Mouse (Mus musculus) right cerebral cortex, adult 18-20 months (tissue): Measurements from ENCODE around the gene Oprl1.

ENCODE experiments used
- DNase-seq: peaks from one replicate; pipeline ENCODE4 v3.0.0; 2022; ENCODE audit warnings: mixed read lengths

The Oprl1 gene

GRCm38 (mm10) chr2:181693339-181694280 is 21.2 kb upstream of the Oprl1 start, which contains the start of gene Rgs19:
TSS of gene Rgs19 (minus strand) at chr2:181693977.
- peak; percentile 86 for DNase-seq

- no peak for DNase-seq
Observed at GRCm38 (mm10) chr2:181694581-181694980, 20.2 kb upstream of the Oprl1 start.

GRCm38 (mm10) chr2:181695776-181696175 is 19.0 kb upstream of the Oprl1 start:
- no peak for DNase-seq

DNA sequence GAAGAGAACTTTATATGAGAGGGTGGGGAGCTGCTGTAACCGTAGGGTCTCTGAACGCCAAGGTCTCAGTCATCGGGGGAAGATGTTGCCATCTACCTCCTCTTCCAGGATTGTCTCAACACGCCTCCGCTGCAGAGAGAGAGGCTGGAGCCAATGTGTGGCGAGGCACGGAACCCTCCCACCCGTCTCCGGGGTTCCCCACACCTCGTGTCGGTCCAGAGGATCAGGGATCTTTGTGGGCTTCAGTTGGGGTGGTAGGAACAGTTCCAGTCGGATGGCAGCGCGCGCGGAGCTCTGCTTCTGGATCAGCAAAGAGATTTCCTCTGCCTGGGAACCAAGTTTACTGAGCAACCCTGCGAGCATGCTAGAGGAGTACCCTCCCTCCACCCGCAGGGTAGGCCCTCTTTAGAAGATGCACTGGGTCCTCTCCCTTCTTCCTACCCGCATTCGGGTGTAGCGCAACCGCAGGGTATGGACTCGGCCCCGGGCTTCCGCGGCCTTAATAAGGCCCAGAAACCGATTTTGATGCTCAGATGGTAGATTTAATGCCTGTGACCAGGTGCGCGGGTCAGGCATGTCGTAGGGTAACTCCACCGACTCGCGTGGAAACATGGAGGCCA is 17.9 kb upstream of the Oprl1 start:
- DNase-seq = no peak

DNA sequence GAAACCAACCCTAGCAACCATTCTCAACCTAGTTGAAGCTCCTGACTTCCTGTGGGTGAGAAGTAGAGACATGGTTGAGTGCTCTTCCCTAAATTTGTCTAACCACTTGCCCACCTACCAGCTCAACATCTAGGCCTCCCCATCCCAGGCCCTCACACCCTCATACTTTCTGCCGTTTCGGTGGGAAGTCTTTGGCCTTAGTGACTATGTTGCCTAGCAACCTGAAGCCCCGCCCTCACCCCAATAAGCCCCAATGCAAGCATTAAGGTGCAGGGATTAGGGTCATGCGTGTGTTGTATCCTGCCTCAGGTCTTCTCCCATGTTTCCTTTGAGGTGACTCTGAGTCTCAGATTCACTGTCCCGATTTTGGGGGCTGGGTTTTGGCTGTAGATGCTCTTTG is 16.6 kb upstream of the Oprl1 start, which contains the start of gene Lkaaear1:
Gene Lkaaear1, minus strand, starts transcription at position 202 of the 400 bp plus-strand sequence.
- DNase-seq = no peak

- no peak for DNase-seq
Observed at GRCm38 (mm10) chr2:181706668-181707067, 8.1 kb upstream of the Oprl1 start.

DNA sequence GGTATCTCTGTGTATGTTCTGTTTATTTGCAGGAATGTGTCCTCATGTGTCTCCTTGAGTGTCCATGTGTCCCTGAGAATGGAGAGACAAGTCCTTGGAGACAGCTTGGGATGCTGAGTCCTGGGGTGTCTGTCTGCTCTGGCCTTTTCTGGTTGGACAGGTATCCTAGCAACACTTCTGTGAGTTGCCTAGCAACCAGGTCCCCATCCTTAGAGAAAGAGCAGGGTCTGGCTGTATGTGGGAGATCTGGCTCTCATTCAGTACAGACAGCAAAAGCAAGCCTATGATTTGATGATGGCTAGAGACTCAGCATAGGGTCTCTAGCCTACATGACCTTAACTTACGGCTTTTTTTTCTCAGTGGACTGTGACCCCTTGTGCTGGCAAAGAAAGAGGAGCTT is 1.1 kb upstream of the Oprl1 start:
- DNase-seq = peak; percentile 75

DNA sequence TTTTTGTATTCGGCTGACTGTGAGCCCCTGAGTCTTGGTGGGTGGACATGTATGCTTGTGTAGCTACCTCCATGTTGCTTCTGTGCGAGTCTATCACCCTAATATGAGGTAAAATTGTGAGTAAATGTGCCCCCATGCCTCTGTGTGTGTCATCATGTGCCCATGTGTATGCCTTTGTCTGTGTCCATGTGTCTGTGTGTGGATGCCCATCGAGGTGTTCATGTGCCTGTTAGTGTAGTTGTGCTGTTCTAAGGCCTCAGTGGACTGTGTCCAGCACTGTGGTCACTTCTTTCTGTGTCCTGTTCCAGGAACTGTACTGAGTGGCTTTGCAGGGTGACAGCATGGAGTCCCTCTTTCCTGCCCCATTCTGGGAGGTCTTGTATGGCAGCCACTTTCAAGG is 566 bp downstream of the Oprl1 start:
- DNase-seq = no peak

DNA sequence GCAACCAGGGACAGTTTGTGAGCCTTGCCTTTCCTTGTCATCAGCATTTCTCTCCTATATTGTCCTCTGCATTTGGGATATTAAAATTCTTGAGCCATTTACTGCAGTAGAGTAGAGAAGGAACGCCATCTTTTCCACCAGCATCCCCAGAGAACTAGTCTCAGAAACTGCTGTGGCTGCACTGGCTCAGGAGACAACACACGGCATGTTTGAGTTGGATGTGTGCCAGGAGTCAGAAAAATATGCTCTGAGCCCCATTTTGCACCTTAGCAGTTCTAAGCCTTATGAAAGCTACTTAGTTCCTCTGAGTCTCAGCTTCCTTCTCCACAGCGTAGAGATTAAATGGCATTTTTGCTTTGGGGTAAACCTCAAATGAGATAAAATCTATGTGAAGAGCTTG is 2.2 kb downstream of the Oprl1 start:
- DNase-seq = no peak

DNA sequence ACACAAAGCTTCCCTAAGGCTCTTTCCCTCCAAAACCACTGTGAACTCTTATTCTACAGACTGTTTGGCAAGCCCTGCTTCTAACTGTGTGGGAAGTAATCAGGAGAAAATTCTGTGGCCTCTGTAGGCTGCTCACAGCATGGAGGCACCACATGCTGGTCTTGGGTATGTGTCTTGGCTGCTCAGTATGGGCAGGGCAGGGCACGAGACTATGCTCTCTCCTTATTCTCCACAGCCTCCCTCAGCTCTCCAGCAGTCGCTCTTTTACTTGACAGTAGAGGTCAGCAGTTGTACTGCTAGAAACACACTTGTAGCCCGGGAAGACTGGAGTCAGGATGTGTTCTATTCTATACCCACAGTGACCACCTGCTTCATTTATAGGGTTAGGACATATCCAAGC is 5.2 kb downstream of the Oprl1 start:
- no peak for DNase-seq

DNA sequence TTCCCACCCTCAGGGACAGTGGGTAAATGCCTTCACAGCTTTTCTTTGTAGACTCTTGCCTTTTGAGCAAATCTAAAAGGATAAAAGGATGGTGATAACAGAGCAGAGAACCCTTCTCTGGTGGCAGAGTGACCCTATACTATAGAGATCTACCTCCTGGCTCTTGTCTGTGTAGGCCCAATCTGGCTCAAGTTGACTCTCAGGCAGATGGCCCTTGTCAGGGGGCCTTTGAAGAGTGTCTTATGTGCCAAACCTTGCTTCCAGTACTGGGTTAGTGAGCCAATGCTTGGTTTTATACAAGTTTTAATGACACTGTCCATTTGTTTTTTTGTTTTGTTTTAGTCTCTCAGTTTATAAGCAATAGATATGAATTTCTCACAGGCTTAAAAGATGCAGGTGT is 6.4 kb downstream of the Oprl1 start:
- DNase-seq = no peak

- no peak for DNase-seq
Observed at GRCm38 (mm10) chr2:181722213-181722612, 7.4 kb downstream of the Oprl1 start.

- no peak for DNase-seq
Observed at GRCm38 (mm10) chr2:181727659-181728262, 12.9 kb downstream of the Oprl1 start.

DNA sequence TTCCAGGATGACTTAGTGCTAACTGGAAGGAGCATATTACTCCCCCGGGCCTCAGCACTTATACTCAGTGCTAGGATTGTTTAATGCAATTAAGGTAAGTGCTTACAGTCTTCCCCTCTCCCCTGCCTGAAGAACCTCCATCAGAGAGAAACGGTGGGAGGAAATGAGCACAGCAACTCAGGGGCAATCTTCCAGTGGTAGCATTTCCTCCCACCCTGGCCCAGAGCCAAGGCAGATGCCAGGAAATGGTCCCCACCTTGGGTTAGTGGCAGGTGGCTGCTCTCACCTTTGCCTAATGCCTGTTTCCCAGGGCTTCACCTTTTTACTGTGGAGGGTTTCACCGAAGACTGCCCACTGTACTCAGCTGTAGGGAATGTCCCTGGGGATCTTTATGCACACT is 15.2 kb downstream of the Oprl1 start:
- DNase-seq = no peak

DNA sequence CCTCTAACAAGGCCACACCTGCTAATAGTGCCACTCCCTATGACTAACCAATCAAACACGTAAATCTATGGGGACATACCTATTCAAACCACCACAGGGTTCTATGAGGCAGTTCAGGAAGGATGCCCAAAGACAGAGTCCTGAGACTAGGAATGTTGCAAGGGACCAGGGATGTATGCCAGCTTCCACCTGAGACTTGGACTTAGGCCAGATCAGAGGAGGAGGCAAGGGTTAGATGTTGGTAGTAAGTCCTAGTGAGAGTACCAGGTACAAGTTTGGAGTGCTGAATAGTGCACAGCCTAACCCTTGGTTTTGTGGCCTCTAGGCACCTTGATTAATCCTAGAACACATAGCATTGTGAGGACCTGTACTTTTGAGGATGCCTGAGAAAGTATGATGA is 37.8 kb downstream of the Oprl1 start:
- no peak for DNase-seq

DNA sequence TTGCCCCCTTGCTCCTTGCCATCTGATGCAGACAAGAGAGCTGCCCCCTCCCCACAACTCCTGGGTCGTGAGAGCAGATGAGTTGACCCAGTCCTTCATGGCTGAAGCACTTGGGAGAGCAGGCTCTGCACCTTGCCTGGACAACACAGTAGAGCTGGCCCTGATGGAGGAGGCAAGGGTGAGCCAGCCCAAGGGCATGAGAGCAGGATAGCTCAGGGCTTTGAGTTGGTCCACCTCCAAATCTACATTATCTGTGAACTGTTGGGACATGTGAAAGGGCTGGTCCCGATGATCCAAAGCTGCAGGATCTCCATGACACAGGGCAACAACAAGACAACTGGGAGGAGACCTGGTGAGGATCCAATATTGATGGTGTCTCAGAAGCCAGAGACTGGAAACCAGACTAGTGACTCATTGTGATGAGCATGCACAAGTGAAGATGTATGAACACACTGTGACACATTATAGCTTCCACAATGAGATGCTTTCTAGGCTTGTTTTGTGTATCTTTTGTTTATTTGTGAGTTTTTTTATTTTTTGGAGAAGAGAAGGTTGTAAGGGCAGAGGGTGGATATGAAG is 43.4 kb downstream of the Oprl1 start:
- no peak for DNase-seq

- peak; percentile 56 for DNase-seq
Observed at GRCm38 (mm10) chr2:181759041-181759440, 44.2 kb downstream of the Oprl1 start.

- DNase-seq = no peak
Observed at GRCm38 (mm10) chr2:181763006-181763830, 48.4 kb downstream of the Oprl1 start, which contains the start of gene Myt1. TSS of gene Myt1 (plus strand) at chr2:181763332.

GRCm38 (mm10) chr2:181763886-181764527 is 49.2 kb downstream of the Oprl1 start:
- DNase-seq = no peak

DNA sequence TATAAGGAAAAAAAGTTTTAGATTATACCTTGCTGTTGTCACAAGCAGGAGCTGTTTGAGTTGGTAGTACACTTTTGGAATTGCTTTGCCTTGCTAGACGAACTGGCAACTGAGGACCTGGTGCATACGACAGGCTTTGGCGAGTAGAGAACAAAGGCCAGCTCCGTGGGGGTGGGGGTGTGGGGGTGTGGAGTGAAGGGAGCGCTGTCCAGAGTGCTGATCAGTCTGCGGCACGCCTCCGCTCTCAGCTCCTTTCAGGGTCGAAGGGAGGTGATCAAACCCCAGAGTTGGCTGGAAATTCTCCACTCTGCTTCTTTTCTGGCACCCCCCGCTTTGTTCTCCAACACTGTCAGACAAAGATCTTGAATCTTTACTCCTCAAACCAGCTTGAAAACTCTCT is 49.8 kb downstream of the Oprl1 start:
- DNase-seq = peak; percentile 5

DNA sequence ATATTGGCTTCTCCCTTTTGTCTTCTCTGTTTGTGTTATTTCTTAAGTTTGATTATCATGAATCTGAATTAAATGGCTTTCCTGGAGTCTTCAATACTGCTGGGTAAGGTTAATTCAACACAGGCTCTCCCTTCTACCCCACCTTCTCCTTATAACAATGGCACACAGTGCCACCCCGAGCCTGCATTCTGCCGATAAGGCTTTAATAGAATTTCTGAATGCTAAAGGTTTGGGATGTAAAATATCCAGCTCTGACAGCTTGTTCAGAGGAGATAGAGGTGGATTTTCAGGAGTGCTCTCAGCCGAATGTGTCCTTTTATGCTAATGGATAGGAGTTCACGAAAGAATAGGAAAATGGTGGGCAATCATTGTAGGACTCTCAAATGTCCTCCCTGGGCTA is 50.4 kb downstream of the Oprl1 start:
- DNase-seq = no peak
